Mouse (Mus musculus) stomach, embryonic 16.5 days (tissue): ENCODE measurements around the gene Tubb4b. TPM values are rescaled to one million over a fixed set of nuclear protein-coding genes. Genes with fewer than 3 reads are reported as not detected.

Experiments
- ATAC-seq: fragments of 200-750 bp; cut with Nextera tagmentation; 2 replicates; pipeline ENCODE4 v1.8.0; 2017; ENCODE audit warnings: moderate number of reproducible peaks, moderate TSS enrichment; ENCODE audit not compliant: insufficient read depth, low FRiP score
- H3K27ac ChIP-seq: fragments of 300-500 bp; sonication (generic); 2 replicates; pipeline ENCODE4 v1.5.1; 2014; ENCODE audit warnings: low read length
- H3K27me3 ChIP-seq: fragments of 300-500 bp; sonication (generic); 2 replicates; pipeline ENCODE4 v1.6.1; 2014; ENCODE audit warnings: low read length, control low read depth, mixed read lengths; ENCODE audit not compliant: control insufficient read depth, insufficient read depth
- H3K36me3 ChIP-seq: fragments of 300-500 bp; sonication (generic); 2 replicates; pipeline ENCODE4 v1.6.1; 2014; ENCODE audit warnings: low read length; ENCODE audit not compliant: control insufficient read depth, insufficient read depth
- H3K4me1 ChIP-seq: fragments of 300-500 bp; sonication (generic); 2 replicates; pipeline ENCODE4 v1.6.1; 2014; ENCODE audit warnings: low read length, control low read depth, mixed read lengths; ENCODE audit not compliant: control insufficient read depth, insufficient read depth
- H3K4me2 ChIP-seq: fragments of 300-500 bp; sonication (generic); 2 replicates; pipeline ENCODE4 v1.6.1; 2014; ENCODE audit warnings: low read depth, low read length, mixed read lengths
- H3K4me3 ChIP-seq: fragments of 300-500 bp; sonication (generic); replicated peaks from 2 replicates; pipeline ENCODE4 v1.5.1; 2014; ENCODE audit warnings: mild to moderate bottlenecking, low read length
- H3K9ac ChIP-seq: fragments of 300-500 bp; sonication (generic); 2 replicates; pipeline ENCODE4 v1.6.1; 2014; ENCODE audit warnings: low read length
- H3K9me3 ChIP-seq: fragments of 300-500 bp; sonication (generic); replicated peaks from 2 replicates; pipeline ENCODE4 v1.6.1; 2016; ENCODE audit warnings: low read length, control low read depth; ENCODE audit not compliant: control insufficient read depth
- WGBS: fragments of 180-500 bp; shearing (Covaris S2); extraction: QIAGEN DNeasy Blood & Tissue Kit; methylation state at CpG from one replicate; pipeline ENCODE4 v1.1.7; 2014; 5-methylcytosine and 5-hydroxymethylcytosine counted together
- polyA plus RNA-seq: library from polyadenylated mRNA; unstranded; fragments of >200 nt; fragmentation: Nextera tagmentation; extraction: Ambion mirVana; gene quantifications from 2 replicates; pipeline ENCODE4 v1.2.1, GENCODE M21; 2015

Gene Tubb4b
- polyA plus RNA-seq, 1 experiment from 2014 or later = 631 TPM

- H3K4me3 ChIP-seq = peak overlapping the region; percentile 92
- H3K4me1 ChIP-seq = peaks cover 17% of the 10 kb centered on the region
- peak overlapping the region; percentile 89 for H3K4me2 ChIP-seq
- no peaks in the 10 kb centered on the region for H3K27me3 ChIP-seq
- H3K9me3 ChIP-seq = no peaks in the 10 kb centered on the region
- peak overlapping the region; percentile 97 for H3K9ac ChIP-seq
- WGBS = under 1% methylated on average over 24 of the region's 24 CpGs
- H3K36me3 ChIP-seq = 0 out of 2 replicates have a peak, but pooled peaks cover 4% of the 10 kb centered on the region
- ATAC-seq = peak; percentile 18; the same call in 1 of the 2 replicates
- peak overlapping the region; percentile 81 for H3K27ac ChIP-seq
These were observed 13.8 kb downstream of the Tubb4b start for GRCm38 (mm10) chr2:25210686-25211085.

- H3K9ac ChIP-seq = no peak overlapping the region
- no peak overlapping the region for H3K27ac ChIP-seq
- H3K36me3 ChIP-seq = peaks cover 9% of the 10 kb centered on the region; the same call in 1 of the 2 replicates
These were observed 16.9 kb downstream of the Tubb4b start for GRCm38 (mm10) chr2:25207593-25207992.

DNA sequence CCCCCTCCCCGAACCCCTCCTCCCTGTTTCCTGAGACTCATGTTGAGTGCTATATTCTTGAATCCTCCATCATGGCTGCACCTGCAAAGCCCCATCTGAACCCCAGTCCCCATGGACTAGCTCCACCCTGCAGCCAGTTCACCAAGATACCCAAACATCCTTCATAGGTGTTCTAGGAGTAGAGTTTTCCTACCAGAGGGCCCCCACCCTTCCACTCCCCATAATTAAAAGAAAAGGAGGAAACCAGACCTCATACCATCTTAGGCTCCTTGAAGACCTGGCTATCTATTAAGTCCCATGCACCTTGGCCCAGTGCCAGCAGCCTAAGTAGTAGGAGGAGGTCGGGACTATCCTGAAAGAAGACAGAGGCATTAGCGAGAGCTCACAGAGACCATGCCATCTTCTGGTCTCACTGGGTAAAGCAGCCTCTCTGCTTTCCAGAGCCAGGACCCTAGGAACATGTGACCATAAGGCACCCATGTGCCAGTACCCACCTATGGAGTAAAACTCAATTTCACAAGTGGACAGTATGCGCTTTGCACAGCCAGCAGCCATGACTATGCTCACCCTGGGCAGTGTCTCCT, 20.8 kb downstream of the Tubb4b start:
- Histone ChIP-seq H3K4me1 (0 out of 2 replicates have a peak, but pooled peaks cover 6% of the 10 kb centered on the region), H3K36me3 (peaks cover 19% of the 10 kb centered on the region), H3K4me2 (no peak overlapping the region), H3K27me3 (no peaks in the 10 kb centered on the region), H3K9ac (no peak overlapping the region), H3K9me3 (no peaks in the 10 kb centered on the region), H3K4me3 (no peak overlapping the region), H3K27ac (no peak overlapping the region)
- ATAC-seq = no peak; the same call in 1 of the 2 replicates
- WGBS = 63% methylated on average over 4 of the region's 4 CpGs

More at GRCm38 (mm10) chr2:25207593-25207992, 16.9 kb downstream of the Tubb4b start:
- Histone ChIP-seq H3K4me1 (peaks cover 17% of the 10 kb centered on the region), H3K27me3 (no peaks in the 10 kb centered on the region), H3K4me3 (no peak overlapping the region), H3K4me2 (no peak overlapping the region), H3K9me3 (no peaks in the 10 kb centered on the region)
- WGBS = 78% methylated on average over 1 of the region's 1 CpGs
- no peak for ATAC-seq

- no peaks in the 10 kb centered on the region for H3K9me3 ChIP-seq
- no peaks in the 10 kb centered on the region for H3K27me3 ChIP-seq
- 90% methylated on average over 2 of the region's 2 CpGs for WGBS
- H3K4me2 ChIP-seq = no peak overlapping the region
- no peak overlapping the region for H3K27ac ChIP-seq
- peaks cover 18% of the 10 kb centered on the region for H3K36me3 ChIP-seq
- peaks cover 10% of the 10 kb centered on the region; the same call in 1 of the 2 replicates for H3K4me1 ChIP-seq
- no peak for ATAC-seq
- no peak overlapping the region for H3K4me3 ChIP-seq
- H3K9ac ChIP-seq = no peak overlapping the region
These were observed 23.9 kb downstream of the Tubb4b start for GRCm38 (mm10) chr2:25200631-25201030.

DNA sequence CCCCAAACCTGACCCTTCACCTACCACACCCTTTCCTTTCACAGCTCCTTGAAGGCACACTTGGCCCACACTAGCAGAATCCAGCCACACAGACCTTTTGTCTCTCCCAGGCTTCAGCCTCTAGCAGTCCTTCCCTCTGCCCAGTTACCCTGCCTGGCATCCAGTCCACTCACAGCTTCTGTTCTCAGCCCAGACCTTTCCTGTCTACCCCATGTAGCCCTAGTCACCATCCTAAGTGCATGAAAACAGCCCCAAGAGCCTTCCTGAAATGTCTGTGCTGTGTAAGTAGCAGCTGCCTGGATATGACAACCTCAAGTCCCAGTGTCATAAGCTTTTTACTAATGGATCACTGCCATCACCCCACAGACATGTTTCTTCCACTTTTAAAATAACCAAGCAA, 26.6 kb downstream of the Tubb4b start:
- Histone ChIP-seq H3K4me2 (no peak overlapping the region), H3K9me3 (no peaks in the 10 kb centered on the region)

GRCm38 (mm10) chr2:25197191-25197590, 27.3 kb downstream of the Tubb4b start:
- Histone ChIP-seq H3K27ac (peak overlapping the region; percentile 97), H3K4me2 (peak overlapping the region; percentile 68), H3K36me3 (peaks cover 13% of the 10 kb centered on the region; the same call in 1 of the 2 replicates), H3K4me1 (peaks cover 35% of the 10 kb centered on the region), H3K4me3 (peak overlapping the region; percentile 49), H3K9me3 (no peaks in the 10 kb centered on the region), H3K9ac (peak overlapping the region; percentile 75), H3K27me3 (no peaks in the 10 kb centered on the region; the same call in 1 of the 2 replicates)
- 25% methylated on average over 2 of the region's 2 CpGs for WGBS
- ATAC-seq = no peak

More for the DNA sequence above, 26.6 kb downstream of the Tubb4b start:
- Histone ChIP-seq H3K27ac (peak overlapping the region; percentile 97), H3K4me1 (peaks cover 35% of the 10 kb centered on the region), H3K9ac (no peak overlapping the region), H3K36me3 (peaks cover 16% of the 10 kb centered on the region), H3K27me3 (no peaks in the 10 kb centered on the region; the same call in 1 of the 2 replicates), H3K4me3 (no peak overlapping the region)
- no peak for ATAC-seq

DNA sequence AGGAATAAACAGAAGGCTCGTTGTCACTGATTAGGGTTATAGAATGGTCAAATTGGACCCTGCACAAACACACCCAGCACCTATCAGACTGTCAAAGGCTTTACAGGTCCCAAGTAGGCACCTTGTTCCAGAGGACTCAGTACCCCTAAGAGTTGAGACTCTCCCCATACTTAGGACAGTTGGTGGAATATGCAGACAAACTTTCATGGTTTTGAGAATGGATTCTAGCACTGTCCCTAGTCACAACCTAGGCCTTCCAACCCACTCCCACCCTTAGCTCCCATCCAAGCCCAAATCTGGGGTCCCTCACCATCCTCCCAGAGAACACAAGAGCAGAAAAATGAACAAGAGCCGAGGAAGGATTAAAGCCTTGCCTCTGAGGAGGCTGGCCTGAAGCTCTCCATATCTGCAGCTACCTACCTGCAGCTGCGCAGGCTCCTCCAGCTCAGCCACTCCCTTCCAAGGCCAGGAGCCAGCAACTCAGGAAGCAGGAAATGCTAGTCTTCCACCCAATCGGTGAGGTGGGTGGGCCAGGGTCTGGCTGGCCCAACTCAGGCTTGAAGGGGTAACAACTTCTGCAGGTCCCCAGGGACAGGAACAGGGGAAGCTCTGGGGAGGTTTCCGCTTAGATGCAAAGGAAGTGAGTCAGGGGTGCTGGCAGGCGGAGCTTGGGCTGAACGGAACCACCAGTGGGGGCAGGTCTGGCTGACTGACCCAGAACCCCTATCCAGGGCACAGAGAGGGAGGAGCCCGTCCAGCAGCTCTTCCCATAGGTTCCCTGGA, 28.1 kb downstream of the Tubb4b start, which contains the start of gene Tor4a:
Gene Tor4a, minus strand, starts transcription at position 715 of the 783 bp plus-strand sequence.
- Histone ChIP-seq H3K9me3 (no peaks in the 10 kb centered on the region), H3K27ac (peak within 1 kb of the TSS; percentile 97), H3K4me3 (peak within 1 kb of the TSS; percentile 49), H3K9ac (peak within 1 kb of the TSS; percentile 75), H3K36me3 (peaks cover 13% of the 10 kb centered on the region; the same call in 1 of the 2 replicates), H3K4me1 (peaks cover 35% of the 10 kb centered on the region), H3K4me2 (peak within 1 kb of the TSS; percentile 68), H3K27me3 (no peaks in the 10 kb centered on the region; the same call in 1 of the 2 replicates)
- 7% methylated on average over 8 of the region's 8 CpGs for WGBS
- ATAC-seq = peak; percentile 88

- 17% methylated on average over 55 of the region's 55 CpGs for WGBS
These were observed 29.0 kb downstream of the Tubb4b start for GRCm38 (mm10) chr2:25195211-25196156.

More at GRCm38 (mm10) chr2:25195211-25196156, 29.0 kb downstream of the Tubb4b start:
- Histone ChIP-seq H3K4me2 (peak overlapping the region; percentile 68), H3K36me3 (peaks cover 8% of the 10 kb centered on the region; the same call in 1 of the 2 replicates), H3K4me1 (peaks cover 35% of the 10 kb centered on the region), H3K4me3 (peak overlapping the region; percentile 49), H3K9me3 (no peaks in the 10 kb centered on the region), H3K27me3 (no peaks in the 10 kb centered on the region; the same call in 1 of the 2 replicates), H3K9ac (peak overlapping the region; percentile 75), H3K27ac (peak overlapping the region; percentile 97)
- peak; percentile 45 for ATAC-seq
